In the genomic region with DNA sequence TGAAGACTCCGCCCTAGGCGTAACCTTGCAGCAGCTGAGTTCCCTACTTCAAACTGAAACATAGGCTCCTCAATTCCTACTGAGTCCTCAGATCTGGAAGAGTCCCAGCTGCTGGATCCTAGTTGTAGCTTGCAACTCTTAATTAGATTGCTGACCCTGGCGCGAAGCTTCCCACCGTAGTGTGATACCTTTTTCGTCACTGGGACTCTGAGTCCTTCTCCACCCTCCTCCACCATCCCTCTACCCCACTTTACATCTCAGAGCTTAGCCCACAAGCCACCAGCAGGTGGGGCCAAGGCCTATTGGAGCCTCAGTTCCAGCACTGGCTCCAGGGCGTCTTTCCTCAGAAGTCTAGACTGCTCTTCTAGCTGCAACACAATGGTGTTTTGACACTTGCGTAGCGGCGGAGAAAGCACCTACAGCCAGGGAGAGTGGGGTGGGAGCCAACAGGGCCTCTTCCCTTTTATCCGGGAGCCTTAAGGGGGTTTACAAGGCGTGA, we compare ENCODE assay signal across 8 mouse cellular contexts. TPM values are rescaled to one million over a fixed set of nuclear protein-coding genes. Genes with fewer than 3 reads are reported as not detected.
DNase-seq lines count a peak whose midpoint lies in the region; ATAC-seq and TF ChIP-seq lines count a peak whose summit lies in the region.

Gpr108 (minus strand) TSS at position 246 of the 499 bp plus-strand sequence.

- WGBS in forebrain, embryonic 13.5 days: under 1% methylated on average over 12 of the region's 12 CpGs
- 0% methylated on average over 12 of the region's 12 CpGs for WGBS in large intestine, adult 2 months
- 1% methylated on average over 12 of the region's 12 CpGs for WGBS in liver, postnatal 0 days (ENCODE audit: insufficient replicate concordance)
- WGBS in neural tube, embryonic 14.5 days: 0% methylated on average over 12 of the region's 12 CpGs

- no peaks in the 10 kb centered on the region for H3K27me3 ChIP-seq in forebrain, embryonic 13.5 days
- no peaks in the 10 kb centered on the region for H3K27me3 ChIP-seq in liver, postnatal 0 days (ENCODE audit: insufficient read depth, low read length)
- no peaks in the 10 kb centered on the region for H3K27me3 ChIP-seq in neural tube, embryonic 14.5 days (ENCODE audit: control insufficient read depth, insufficient read depth, low read length)

- no peaks in the 10 kb centered on the region for H3K9me3 ChIP-seq in forebrain, embryonic 13.5 days (replicated peaks)
- H3K9me3 ChIP-seq in liver, postnatal 0 days (ENCODE audit: low read length): no peaks in the 10 kb centered on the region
- no peaks in the 10 kb centered on the region for H3K9me3 ChIP-seq in neural tube, embryonic 14.5 days (ENCODE audit: control insufficient read depth, low read length)

- intact Hi-C loops in heart, postnatal 10 days (cut with DNase I): loop anchor here (1.0 to 10.0 kb wide), 3 partner anchors 28 to 253 kb away; partner anchors contain the start of genes Alkbh7 and Clpp

- ATAC-seq in cerebellum, adult (ENCODE audit: insufficient number of reproducible peaks, low FRiP score, low TSS enrichment): peak; percentile 65
- ATAC-seq in forebrain, embryonic 13.5 days: peak; percentile 50
- peak; percentile 58 for ATAC-seq in liver, postnatal 0 days
- ATAC-seq in neural tube, embryonic 14.5 days (ENCODE audit: low read depth): peak; percentile 69

- H3K4me3 ChIP-seq in forebrain, embryonic 13.5 days: peak within 1 kb of the TSS; percentile 50
- peak within 1 kb of the TSS; percentile 90 for H3K4me3 ChIP-seq in liver, postnatal 0 days (ENCODE audit: low read depth, low read length)
- H3K4me3 ChIP-seq in neural tube, embryonic 14.5 days (ENCODE audit: low read depth, low read length): peak within 1 kb of the TSS; percentile 52

- peak within 1 kb of the TSS; percentile 84 for H3K4me2 ChIP-seq in forebrain, embryonic 13.5 days
- H3K4me2 ChIP-seq in liver, postnatal 0 days (ENCODE audit: low read depth, low read length): peak within 1 kb of the TSS; percentile 98
- H3K4me2 ChIP-seq in neural tube, embryonic 14.5 days (ENCODE audit: low read depth, low read length): peak within 1 kb of the TSS; percentile 89

- peaks cover 39% of the 10 kb centered on the region for H3K4me1 ChIP-seq in forebrain, embryonic 13.5 days
- H3K4me1 ChIP-seq in liver, postnatal 0 days (ENCODE audit: insufficient read depth): peaks cover 29% of the 10 kb centered on the region
- H3K4me1 ChIP-seq in neural tube, embryonic 14.5 days (ENCODE audit: control insufficient read depth, insufficient read depth, low read length): peaks cover 15% of the 10 kb centered on the region; the same call in 1 of the 2 replicates

- H3K9ac ChIP-seq in forebrain, embryonic 13.5 days: peak within 1 kb of the TSS; percentile 73
- H3K9ac ChIP-seq in liver, postnatal 0 days (replicated peaks): peak within 1 kb of the TSS; percentile 78
- peak within 1 kb of the TSS; percentile 80 for H3K9ac ChIP-seq in neural tube, embryonic 14.5 days (replicated peaks; ENCODE audit: low read depth, low read length)

- TF ChIP-seq EP300 in liver, postnatal 0 days (IDR thresholded peaks at IDR 0.05; ENCODE audit: low read depth): no peak

- TF ChIP-seq CTCF in liver, postnatal 0 days (IDR thresholded peaks at IDR 0.05; ENCODE audit: low read depth): peak; percentile 91

- peaks cover 15% of the 10 kb centered on the region for H3K36me3 ChIP-seq in forebrain, embryonic 13.5 days (ENCODE audit: poor library complexity, severe bottlenecking)
- no peaks in the 10 kb centered on the region; the same call in 1 of the 2 replicates for H3K36me3 ChIP-seq in liver, postnatal 0 days (replicated peaks; ENCODE audit: insufficient read depth, low read length)
- H3K36me3 ChIP-seq in neural tube, embryonic 14.5 days (ENCODE audit: control insufficient read depth, insufficient read depth, low read length): no peaks in the 10 kb centered on the region

- DNase-seq in ES-CJ7 (ENCODE audit: low read depth, low spot score): peak; percentile 94
- DNase-seq in heart, postnatal 10 days: peak; percentile 89 to 92
- peak; percentile 81 for DNase-seq in large intestine, adult 2 months (ENCODE audit: low read depth, low spot score)
- DNase-seq in liver, postnatal 0 days: peak; percentile 85
- DNase-seq in testis, postnatal 10 days (ENCODE audit: low spot score): peak; percentile 87

- peak within 1 kb of the TSS; percentile 92 for H3K27ac ChIP-seq in forebrain, embryonic 13.5 days
- H3K27ac ChIP-seq in liver, postnatal 0 days (ENCODE audit: low read depth): peak within 1 kb of the TSS; percentile 86
- H3K27ac ChIP-seq in neural tube, embryonic 14.5 days (ENCODE audit: low read depth, low read length): peak within 1 kb of the TSS; percentile 97

RNA-seq across cellular contexts. Expression of gene Gpr108, which starts in this region (rescaled TPM):
- 17.8 and 20.7 TPM in 2 replicates for polyA plus RNA-seq in forebrain, embryonic 13.5 days (2015; fragmentation: Nextera tagmentation; extraction: Ambion mirVana)
- 10 to 100 TPM; 26.5 TPM for total RNA-seq in heart, postnatal 10 days (2021)
- polyA plus RNA-seq in large intestine, adult 2 months (2012; rRNA removed): 43.2 and 58.0 TPM in 2 replicates
- 9.0 and 9.2 TPM in 2 replicates for polyA plus RNA-seq in liver, postnatal 0 days (2015; fragmentation: Nextera tagmentation; extraction: Ambion mirVana)
- polyA plus RNA-seq in neural tube, embryonic 14.5 days (2014; fragmentation: Nextera tagmentation; extraction: Ambion mirVana): 23.1 and 24.9 TPM in 2 replicates

Comparison
In these comparisons a context has a peak if more than half of its experiments do, and no peak if none do; other contexts are left out.
1. Peak in every context shown above with its lines: DNase-seq, ATAC-seq, H3K4me3 ChIP-seq and H3K27ac ChIP-seq.